Mouse (Mus musculus): ENCODE measurements around the gene Rabep1.
"Not testable (repeated sequence)": the region's sequence is repeated elsewhere in the genome, so short reads cannot be mapped to it uniquely, and the experiment has no call there.

Rabep1 gene

DNA sequence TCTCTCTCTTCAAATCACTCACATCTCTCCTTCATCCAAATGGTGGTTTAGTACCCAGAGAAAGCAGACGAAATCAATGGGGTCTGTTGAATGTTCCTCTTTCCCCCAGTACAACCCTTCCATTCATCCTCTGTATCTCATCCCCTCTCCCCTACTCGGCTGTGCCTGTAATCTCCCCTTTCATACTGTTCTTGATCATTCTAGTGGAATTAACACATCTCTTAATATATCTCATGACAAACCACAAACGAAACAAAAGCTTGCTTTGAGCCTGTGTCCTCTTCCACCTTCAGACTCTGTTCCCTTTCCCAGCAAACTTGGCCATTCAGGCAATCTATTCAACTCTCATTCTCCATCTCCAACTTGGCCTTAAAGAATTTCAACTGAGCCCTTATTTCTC is 13.4 kb upstream of the Rabep1 start:
- DNase-seq (ENCODE audit: low spot score in 2 of 2) = no peak

DNA sequence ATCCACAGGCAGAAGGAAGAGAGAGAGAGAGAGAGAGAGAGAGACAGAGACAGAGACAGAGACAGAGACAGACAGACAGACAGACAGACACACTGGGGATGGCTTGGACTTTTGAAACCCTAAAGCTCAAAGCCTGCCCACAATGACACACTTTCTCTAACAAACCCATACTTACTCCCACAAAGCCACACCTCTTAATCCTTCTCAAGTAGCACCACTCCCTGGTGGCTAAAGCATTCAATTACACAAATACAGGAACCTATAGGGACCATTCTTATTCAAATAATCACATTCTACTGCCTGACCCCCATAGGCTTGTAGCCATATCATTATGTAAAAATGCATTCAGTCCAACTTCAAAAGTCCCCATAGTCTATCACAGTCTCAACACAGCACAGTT is 11.2 kb upstream of the Rabep1 start:
- no peak for DNase-seq (ENCODE audit: low spot score in 2 of 2)

DNA sequence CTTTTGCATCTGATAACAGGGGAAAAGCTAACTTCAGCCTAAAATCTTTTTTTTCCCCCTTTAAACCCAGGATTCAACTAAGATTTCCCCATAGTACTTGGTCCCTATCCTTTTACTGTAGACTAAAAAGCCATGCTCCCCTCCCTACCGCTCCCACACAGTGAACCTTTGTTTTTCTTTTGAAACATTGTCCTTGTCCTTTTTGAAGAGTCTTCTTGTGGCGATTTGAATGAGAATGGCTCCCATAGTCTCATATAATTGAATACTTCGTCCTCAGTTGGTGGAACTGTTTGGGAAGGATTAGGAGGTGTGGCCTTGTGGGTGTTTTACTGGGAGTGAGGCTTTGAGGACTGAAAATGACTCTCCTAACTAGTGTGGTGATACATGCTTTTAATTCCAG is 10.7 kb upstream of the Rabep1 start:
- no peak for DNase-seq (ENCODE audit: low spot score in 2 of 2)

DNA sequence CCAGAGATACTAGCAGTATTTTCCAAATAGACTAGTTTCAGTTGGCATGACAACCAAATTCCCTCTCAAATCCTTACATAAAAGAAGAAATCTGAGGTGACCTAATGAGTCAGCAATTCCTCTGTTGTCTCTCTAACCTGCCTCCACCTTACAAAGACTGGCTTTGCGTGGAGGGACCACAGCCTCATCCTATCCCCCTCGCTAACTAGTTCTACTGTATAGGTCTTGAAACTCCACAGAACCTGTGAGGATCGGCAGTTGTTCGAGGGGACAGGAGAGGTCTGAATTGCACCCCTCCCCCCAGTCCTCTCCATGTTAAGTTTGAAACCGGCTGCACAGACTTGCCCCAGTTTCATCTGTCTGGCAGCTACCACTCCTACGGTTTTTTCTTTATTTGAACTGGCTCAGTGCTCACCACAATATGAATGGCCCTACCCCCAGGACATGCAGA is 9.2 kb upstream of the Rabep1 start:
- no peak for DNase-seq (ENCODE audit: low spot score in 2 of 2)

DNA sequence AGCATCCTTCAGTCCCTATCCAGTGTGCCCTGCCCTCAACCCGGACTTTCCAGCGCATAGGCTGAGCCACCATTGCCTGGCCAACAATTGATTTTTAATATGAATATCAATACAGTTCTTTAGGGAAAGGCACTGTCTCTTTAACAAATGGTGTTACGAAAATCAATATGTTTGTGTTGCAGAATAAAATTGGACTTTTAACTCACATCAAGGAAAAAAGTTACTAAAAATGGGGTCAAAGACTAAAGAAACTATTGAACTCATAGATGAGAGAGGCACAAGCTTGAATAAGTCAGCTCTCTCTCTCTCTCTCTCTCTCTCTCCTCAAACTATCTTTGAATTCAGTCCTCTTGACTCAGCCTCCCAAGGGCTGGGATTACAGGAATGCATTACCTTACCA is 7.5 kb upstream of the Rabep1 start:
- no peak for DNase-seq (ENCODE audit: low spot score in 2 of 2)

DNA sequence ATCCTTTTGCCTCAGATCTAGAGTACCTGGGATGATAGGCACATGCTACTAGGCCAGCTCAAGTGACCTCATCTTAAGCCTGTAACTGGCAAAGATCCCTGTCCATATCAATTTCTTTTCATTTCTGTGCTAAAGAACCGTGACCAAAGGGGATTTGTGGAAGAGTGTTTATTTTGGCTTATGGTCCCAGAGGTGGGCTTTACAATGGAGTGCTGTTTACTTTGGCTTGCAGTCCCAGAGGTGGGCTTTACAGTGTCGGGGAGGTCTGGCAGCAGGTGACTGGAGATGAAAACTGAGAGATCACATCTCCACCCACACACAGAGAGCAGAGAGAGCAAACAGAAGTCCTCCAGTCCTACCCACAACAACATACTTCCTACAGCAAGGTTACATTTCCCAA is 6.0 kb upstream of the Rabep1 start:
- no peak for DNase-seq (ENCODE audit: low spot score in 2 of 2)

DNA sequence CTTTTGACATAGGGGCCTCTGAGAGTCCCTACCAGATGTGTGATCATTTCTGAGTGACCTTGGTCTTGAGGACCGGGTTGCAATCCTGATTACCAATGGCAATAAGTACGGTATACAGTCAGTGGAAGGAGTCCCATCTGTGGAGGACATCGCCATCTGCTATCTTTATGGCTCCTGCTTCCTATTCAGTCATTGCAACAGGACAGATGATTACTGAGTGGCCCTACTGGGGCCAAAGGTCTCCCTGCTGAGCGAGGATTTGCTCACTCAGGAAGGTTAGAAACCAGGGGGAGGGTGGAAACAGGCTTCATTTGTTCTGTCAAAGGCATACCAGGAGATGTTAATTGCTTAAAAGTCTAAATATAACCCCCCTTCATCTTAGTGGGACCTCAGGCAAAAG is 1.6 kb upstream of the Rabep1 start:
- DNase-seq (ENCODE audit: low spot score in 2 of 2) = no peak

DNA sequence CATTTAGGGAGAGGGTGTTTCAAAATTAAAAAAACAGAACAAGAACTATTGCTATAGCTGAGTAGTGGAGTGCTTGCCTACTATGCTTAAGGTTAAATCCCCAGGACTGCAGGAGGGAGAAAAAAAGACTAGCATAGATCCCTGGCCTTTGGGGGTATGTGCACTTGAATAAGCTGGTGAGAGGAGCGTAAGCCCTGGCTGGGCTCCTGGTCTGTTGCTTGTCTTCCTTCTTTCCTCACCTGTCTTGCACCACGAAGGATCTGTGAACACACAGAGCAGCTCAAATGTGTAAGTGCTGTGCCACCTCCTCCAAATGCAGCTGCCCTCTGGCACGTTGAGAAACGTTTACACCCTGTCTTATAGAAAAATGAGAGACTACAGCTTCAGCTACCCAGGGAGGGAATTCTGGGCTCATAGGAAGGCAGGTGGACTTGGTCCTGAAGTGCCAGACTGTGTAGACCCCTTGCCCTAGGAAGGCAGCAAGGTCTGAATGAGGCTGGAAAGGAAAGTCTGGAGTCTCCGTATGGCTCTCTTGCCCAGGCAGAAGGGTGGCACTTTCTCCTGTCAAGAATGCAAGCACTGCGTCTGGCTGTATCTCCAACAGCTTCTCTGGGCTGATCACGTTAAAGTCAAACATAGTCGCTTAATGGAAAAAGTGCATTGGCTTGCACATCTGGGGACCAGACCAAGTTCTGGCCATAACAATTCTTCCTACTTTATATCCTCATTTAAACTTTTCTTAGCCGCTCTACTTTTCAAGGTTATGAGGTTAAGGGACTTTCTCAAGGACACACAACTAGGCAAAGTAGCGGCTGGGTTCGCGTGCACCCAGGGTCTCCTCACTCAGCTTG is 652 bp upstream of the Rabep1 start:
- peak in 1 of 2 experiments; percentile 3 for DNase-seq (ENCODE audit: low spot score in 2 of 2)

DNA sequence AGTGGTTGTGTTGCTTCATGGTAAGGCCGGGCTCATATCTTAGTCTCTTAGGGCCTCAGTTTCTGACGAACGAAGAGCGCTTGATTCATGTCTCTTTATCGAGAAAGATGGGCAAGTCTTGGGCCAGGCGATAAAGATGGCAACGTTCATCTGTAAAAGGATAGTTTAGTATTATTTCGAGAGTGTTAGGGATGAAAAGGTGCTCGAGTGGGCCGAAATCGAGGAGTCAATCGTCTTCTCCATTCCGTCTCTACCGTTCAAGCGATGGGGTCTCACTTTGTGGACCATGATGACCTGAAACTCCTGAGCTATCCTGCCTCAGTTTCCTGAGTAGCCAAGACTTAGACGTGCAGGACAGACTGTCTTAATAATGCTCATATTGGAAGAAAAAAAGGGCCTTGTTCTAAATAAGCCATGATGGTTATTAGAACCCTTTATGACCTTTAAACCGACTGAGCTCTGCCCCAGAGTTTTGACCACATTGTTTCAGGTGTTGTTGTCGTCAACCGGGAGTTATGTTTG is 940 bp downstream of the Rabep1 start:
- no peak for DNase-seq (ENCODE audit: low spot score in 2 of 2)

DNA sequence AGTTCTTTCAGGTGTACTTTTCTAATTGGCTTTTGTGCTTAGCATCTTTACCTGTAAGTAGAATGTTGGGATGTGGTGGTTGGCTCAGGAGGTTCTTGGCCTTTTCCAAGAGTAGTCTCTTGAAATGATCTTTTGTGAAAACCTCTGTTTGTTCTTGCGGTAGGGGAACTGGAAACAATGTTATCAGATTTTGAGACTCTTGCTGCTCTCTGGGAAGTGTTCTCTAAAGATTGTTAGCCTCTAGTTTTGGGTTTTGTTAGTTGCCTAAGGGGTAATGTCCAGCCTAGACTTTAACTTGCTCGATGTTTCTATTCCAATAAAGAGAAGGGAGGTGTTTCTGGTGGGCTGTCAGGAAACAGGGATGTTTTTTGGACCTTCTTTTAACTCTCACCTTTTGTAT is 1.5 kb downstream of the Rabep1 start:
- DNase-seq (ENCODE audit: low spot score in 2 of 2) = no peak

DNA sequence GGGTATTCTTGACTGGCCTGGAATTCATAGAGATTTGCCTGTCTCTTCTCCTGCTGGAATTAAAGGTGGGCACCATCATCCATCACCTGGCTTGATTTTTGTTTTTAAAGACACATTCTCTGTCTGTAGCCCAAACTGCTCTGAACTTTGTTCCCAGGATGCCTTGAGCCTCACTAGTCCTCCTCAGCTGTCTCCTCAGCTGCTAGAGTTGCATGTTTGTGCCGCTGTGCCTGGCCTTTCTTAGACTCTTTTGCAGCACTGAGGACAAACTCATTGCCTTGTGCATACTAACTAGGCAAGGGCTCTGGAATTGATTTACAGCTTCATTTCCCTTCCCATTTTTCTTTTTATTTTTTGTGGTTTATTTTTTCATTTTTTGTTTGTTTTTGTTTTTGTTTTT is 15.8 kb downstream of the Rabep1 start:
- no peak for DNase-seq (ENCODE audit: low spot score in 2 of 2)

DNA sequence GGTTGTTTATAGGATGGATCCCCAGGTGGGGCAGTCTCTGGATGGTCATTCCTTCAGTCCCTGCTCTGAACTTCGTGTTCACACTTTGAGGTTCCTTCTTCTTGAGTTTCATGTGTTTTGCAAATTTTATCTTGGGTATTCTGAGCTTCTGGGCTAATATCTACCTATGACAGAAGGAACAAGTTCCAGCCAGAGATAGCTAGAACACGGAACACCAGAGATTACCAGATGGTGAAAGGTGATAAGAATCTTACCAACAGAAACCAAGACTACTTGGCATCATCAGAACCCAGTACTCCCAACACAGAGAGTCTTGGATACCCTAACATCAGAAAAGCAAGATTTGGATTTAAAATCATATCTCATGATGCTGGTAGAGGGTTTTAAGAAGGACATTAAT is 18.6 kb downstream of the Rabep1 start:
- not testable (repeated sequence) for DNase-seq (ENCODE audit: low spot score in 2 of 2)

DNA sequence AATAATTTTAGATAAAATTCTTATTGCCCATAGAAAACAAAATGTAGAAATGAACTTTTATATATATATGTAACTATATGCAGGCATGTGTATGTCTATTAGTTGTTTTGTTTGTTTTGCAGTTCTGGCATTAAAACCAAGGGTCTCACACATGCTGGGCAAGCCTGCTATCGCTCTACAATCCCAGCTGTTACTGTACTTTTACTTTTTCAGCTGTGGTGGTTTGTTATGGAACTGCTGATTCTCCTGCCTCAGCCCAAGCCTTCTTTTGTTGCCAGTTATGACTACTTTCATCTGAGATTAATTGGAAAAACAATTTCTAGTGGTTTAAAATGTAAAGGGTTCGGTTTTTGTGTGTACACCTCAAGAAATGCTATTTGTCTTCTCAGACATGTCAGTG is 20.6 kb downstream of the Rabep1 start:
- DNase-seq (ENCODE audit: low spot score in 2 of 2) = no peak

DNA sequence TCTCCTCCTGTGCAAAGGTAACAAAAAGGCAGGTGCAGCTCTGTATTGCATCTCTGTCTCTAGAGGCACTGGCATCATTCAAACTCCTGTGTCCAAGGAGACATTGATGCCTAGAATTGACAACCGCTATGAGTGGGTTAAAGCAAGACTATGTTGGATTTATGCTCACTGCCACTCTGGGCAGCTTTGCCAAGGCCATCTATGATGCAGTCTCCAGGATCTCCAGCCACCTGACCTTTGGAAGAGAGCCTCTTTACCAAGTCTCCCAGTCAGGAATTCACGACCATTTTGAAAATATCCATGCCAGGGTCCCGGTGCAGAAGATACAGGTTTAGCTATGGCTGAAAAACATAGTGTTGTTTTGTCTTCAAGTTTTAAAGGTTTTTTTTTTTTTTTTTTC is 24.7 kb downstream of the Rabep1 start:
- no peak for DNase-seq (ENCODE audit: low spot score in 2 of 2)

DNA sequence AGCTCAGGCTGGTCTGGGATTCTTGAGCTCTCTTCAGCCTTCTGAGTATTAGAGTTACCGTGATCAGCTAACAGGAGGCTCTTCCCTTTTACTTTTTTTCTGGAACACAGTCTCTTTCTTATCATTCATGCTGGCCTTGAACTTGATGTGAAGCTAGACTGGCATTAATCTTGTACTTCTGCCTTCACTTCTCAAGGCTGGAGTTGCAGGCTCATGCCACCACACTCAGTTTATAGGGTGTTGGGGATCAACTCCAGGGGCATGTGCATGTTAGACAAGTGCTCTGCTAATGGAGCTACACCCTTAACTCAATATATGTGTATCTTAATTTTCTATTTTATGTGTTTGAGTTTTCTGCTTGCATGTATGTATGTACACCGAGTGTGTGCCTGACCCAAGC is 25.2 kb downstream of the Rabep1 start:
- no peak for DNase-seq (ENCODE audit: low spot score in 2 of 2)

DNA sequence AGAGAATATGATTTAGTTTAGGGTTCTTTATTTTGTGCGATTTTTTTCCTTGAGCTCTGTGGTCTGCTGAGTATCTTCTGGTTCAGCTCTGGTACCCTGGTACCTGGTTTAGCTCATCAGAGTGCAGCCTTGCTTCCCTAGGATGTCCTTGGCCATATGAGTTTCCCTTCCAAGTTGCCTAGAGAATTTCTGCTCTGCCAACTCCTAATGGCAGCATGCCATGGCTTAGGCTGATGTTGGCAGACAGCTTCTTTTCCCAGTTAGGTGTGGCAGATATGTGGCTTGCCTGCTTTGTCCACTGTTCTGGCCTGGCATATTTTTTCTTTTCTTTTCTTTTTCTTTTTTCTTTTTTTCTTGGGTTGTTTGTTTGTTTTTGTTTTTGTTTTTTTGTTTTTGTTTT is 25.8 kb downstream of the Rabep1 start:
- DNase-seq (ENCODE audit: low spot score in 2 of 2) = peak; percentile 20 to 57

DNA sequence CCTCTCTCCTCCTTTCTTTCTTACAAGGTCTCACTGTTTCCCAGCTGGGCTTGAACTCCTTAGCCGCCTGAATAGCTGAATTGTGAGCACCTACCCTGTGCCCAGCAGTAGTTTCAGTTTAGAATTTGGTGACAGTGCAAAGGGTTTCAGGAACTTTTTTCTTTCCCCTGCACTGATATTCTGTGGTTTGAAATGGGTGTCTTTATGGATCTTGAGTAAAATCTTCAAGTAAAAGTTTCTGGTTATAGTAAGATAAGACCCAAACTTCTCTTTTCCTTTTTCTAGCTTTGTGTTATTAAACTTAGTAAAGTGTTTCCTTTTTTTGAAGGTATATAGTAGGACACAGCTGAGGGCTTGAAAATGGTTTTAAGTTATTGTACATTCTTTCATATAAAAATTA is 26.5 kb downstream of the Rabep1 start:
- DNase-seq (ENCODE audit: low spot score in 2 of 2) = no peak

DNA sequence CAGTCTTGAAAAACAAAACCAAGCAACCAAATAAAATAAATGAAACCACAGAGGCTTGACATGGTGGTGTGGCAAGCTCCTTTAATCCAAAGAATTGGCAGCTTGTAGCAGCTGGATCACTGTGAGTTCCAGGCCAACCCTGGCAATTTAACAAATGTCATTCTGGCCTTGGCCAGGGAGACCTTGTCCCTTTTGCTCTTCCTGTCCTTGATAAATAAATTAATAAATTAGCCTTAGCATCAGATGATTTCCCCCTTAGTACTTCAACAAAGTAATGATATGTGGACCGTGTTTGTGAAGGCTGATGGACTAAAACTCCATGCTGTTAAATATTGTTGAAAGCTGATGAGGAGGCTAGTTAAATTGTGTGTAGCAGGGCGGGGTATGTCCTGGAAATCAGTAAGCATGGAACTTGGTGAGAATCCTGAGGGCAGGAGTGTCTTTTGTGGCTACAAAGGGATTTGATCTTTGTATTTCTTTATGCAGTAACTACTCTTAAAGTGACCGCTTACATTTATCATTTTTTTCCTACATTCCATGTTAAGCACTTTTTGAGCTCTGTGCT is 27.3 kb downstream of the Rabep1 start:
- DNase-seq (ENCODE audit: low spot score in 2 of 2) = peak in 1 of 2 experiments; percentile 8

DNA sequence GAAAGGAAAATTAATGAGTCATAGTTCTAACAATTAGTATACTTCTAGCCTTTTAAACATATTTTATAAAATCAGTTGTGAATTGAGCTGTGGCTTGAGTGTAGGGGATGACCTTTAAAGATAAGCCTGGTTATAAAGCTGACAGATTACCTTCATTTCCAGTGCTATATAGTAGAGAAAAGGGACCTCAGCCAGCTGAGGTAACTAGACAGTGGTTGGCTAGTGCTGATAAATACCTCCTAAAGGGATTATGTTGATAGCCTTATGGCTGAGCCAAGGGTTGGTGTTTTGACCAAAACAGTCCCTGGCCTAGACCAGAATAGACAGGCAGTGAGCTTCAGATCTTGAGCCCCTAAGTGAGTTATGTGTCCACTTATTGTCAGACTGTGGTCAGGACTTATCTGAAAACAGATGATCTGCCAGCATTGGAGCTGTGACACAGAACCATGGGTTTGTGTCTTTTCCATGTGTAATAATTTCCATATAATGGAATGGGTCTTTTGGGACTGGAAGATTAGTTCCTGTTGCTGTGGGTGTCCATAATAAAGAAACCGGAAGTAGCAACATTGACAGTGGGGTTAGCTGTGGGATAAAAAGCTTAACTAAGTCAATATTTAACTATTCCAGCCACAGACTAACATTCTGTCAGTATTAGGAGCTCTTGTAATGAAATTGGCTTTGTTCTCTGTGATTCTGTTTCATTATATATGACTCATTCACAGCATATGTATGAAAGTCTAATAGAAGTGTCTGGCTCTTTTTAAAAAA is 29.5 kb downstream of the Rabep1 start:
- DNase-seq (ENCODE audit: low spot score in 2 of 2) = no peak

DNA sequence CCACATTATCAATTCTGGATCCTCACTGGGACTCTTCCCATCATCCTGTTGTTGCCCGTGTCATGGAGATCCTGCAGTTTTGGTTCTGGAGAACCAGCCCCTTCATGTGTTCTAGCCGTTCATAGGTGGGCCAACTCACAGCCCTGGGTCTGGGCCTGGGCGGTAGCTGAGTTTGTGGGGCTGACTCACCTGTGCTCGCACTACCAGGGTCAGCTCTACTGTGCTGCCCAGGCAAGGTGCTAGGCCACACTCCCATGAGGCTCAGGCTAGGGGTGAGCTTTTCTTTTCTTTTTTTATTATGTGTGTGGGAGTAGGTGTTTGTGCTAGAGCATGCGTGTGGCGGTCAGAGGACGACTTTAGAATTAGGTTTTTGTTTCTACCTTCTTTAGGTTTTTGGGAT is 33.1 kb downstream of the Rabep1 start:
- DNase-seq (ENCODE audit: low spot score in 2 of 2) = no peak

DNA sequence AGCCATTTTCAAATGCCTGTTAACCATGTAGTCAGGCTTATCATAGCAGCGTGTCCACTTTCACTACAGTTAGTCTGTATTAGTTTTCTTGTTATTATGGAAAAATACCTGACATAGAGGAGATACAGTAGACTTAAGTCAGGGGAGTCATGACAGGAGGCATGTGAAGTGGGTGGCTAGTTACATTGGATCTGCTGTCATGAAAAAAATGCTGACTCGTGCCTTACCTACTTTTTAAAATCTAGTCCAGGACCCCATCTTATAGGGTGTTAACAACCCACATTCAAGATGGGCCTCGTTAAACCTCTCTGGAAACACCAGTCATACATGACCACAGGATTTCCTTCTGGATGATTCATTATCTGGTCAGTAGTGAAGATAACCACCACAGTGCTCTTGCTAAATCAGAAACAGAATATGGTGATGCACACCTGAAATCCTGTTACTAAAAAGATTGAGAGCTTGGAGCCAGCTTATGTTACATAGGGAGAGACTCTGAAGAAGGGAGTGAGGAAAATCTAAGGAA is 38.4 kb downstream of the Rabep1 start:
- DNase-seq (ENCODE audit: low spot score in 2 of 2) = no peak

DNA sequence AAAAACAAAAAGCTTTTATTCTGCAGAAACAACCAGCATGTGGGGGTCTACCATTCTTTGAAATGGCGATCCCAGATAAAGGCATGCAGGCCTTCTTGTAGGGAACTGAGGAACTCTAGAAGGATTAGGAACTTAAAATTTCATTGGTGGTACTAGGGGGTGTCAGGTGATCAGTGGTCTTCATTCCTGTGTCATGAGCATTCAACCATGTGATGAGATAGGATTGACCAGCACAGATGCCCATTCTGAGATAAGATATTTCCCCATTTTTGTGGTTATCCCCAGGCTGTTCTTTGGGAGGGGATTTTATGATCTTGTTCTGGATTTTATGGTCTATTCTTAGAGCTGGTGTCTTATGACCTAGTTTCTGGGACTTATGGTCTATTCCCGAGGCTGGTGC is 46.1 kb downstream of the Rabep1 start:
- DNase-seq (ENCODE audit: low spot score in 2 of 2) = no peak
